Mouse (Mus musculus): ENCODE results near the gene Mrfap1.

Mrfap1 gene

DNA sequence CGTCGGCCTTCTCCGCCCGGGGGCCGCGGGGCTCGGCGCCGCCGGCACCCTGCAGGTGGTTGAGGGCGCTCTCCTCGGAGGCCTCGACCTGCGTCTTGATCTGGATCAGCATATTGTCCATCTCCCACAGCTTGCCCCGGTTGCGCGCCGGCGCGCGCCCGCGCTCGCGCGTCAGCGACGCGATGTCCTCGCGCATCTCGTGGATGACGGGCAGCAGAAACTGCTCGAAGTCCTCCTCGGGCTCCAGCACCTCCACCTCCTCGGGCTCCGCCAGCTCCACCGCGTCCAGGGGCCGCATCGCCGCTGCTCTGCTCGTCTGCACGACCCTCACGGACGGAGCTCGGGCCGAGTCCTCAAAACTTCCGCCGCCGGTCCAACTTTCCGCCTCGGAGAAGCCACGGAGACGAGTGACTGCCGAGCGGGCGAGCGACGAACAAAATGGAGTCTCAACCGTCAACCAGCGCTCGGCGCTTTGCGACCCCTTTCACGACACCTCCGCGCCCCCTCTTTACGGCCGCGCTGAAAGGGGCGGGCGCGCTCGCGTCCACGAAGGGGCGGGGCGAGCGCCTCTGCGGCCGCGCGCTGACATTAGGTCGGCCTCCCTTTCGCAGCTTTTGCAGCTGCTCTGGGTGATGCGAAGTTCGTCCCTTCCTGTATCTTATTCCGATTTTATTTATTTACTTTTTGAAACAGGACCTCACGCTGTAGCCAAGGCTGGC is at the start of gene Mrfap1:
Gene Mrfap1 (minus strand): TSS at position 477 of the 719 bp plus-strand sequence.
- peak; percentile 92 for DNase-seq (ENCODE audit: low read depth, low spot score)

- DNase-seq (ENCODE audit: low read depth, low spot score), result no peak
These were observed 47.9 kb upstream of the Mrfap1 start for GRCm38 (mm10) chr5:36844490-36844889.

GRCm38 (mm10) chr5:36841701-36842100 is 45.1 kb upstream of the Mrfap1 start:
- DNase-seq (ENCODE audit: low read depth, low spot score), result no peak

DNA sequence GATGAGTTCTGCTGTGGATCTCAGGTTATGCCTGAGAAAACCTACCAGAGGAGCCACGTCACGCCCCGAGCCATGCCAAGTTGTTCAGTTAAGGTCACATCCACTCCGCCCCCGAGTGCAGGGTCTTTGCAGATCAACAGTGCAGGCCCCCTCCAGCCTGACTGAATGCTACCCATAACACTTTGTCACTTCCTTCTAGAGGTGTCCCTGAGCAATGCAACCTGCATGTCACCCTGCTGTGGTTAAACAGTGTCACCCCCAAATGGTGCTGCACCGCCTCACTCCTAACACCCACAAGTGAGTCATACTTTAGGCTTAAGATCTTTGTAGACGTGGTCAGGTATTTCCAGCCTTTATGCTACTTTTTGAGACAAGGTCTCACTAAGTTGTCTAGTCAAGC is 43.5 kb upstream of the Mrfap1 start:
- DNase-seq (ENCODE audit: low read depth, low spot score), result no peak

- no peak for DNase-seq (ENCODE audit: low read depth, low spot score)
These were observed 43.0 kb upstream of the Mrfap1 start for GRCm38 (mm10) chr5:36839602-36840001.

DNA sequence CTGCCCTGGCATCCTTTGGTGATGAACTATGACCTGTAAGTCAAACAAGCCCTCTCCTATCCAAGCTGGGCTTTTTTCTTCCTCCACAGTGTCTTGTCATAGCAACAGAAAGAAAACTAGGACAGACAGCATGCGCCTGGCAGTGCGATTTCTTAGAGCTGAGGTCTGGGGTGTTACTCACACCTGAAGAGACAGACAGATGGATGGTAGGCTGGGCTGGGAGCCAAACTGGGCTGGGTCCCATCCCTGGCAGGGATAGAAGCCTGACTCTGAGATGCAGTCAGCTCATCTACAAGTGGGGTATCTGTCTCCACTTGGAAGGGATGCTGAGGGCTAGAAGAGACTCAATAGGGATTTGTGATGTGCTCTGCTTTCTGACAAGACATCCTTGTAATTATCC is 42.5 kb upstream of the Mrfap1 start:
- DNase-seq (ENCODE audit: low read depth, low spot score), result no peak

DNA sequence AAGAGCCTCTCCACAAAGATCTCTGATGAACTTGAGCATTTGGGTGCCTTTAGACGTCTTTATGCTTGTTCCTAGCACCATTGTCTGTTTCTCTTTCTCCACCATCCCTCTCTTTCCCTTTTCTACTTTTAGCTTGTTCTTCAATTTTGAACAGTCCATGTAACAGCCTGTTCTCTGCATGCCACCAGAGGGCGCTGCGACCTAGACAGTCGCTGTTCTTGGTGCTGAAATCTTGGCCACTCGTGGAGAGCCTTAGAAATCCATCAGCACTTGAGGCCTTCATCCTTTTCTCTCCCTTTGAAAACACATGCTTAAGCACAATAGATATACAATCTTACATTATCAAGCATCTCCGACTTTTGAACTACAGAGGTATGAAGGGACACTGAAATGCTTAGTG is 39.4 kb upstream of the Mrfap1 start:
- DNase-seq (ENCODE audit: low read depth, low spot score), result peak; percentile 60

DNA sequence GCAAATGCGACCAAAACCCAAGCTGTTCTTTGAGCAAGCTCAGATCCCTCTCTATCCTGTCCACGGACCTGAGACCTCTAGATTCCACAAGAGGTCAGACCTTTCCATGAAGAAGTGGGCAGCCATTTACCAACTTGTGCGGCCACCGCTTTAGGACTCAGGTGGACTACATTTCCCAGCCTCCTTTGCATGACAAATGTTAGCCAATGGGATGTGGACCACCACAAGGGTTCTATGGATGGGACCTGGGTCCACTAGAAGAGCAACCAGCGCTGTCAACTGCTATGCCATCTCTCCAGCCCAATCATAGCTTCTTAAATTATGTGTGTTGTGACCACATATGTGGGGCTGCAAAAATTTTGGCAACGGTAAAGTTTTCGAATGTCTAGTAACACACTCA is 34.7 kb upstream of the Mrfap1 start:
- DNase-seq (ENCODE audit: low read depth, low spot score), result no peak

DNA sequence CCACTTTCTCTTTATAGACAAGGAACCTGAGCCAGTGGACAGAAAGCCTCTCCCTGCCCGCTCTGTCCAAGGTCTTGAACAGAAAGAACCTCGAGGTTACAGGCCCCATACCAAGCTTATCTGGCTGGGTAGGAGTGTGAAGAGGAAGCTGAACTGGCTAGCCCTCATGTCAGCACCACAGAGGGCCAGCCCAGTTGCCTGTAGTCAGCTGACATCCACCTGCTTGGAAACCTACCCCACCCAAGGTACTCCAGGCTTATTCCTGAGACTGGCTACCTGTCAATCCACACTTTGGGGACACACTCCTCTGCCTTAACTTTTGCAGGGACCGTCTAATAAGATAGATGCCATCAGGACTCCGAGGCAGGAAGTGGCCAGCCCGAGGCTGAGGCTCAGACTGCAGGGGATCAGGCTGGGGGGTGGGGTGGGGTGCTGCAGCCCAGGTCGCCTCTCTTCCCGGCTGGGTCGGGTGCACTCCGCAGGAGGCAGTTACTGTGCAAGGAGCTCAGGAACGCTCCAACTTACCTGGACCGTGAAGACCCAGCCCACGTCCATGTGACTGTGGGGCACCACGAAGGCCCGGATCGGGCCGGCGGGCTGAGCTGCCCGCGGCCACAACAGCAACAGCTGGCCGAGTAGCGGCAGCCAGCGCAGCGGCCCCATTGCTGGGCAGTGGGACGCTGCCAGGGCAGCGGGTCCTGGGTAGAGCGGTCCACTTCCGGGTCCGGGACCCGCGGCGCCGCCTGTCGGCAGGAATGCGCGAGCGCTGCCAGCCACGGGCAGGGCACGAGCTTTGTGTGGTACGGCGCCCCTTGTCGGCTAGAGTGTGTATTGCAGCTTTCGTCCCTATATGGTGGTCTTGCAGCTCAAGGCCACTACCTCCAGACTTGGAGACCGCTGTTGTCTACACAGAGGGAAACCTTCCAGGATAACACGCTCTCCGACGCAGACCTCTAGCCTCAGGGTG is 33.6 kb upstream of the Mrfap1 start, which contains the start of gene Man2b2:
Gene Man2b2 (minus strand): TSS at position 741 of the 967 bp plus-strand sequence.
- peak; percentile 84 for DNase-seq (ENCODE audit: low read depth, low spot score)

- no peak for DNase-seq (ENCODE audit: low read depth, low spot score)
These were observed 32.5 kb upstream of the Mrfap1 start for GRCm38 (mm10) chr5:36829098-36829497.

GRCm38 (mm10) chr5:36822907-36823306 is 26.3 kb upstream of the Mrfap1 start:
- no peak for DNase-seq (ENCODE audit: low read depth, low spot score)

DNA sequence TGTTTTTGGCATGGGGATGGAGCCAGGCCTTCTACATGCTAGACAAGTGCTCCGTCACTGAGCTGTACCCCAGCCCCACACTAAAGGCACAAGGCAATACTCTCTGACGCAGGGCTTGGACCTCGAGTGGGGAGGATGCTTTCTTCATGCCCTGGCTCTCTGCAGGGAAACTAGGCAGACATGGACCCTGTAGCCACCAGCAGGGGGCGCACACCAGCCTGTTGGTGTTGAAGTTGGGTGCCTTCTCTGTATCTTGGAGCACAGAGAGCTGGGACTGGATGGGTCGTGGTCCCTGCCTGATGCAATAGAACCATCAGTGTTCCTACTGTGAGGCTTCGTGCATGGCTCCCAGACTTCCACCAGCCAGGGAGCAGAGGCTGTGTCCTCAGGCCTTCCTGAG is 23.6 kb upstream of the Mrfap1 start:
- no peak for DNase-seq (ENCODE audit: low read depth, low spot score)

- DNase-seq (ENCODE audit: low read depth, low spot score), result no peak
These were observed 23.2 kb upstream of the Mrfap1 start for GRCm38 (mm10) chr5:36819742-36820141.

GRCm38 (mm10) chr5:36817738-36818137 is 21.2 kb upstream of the Mrfap1 start:
- no peak for DNase-seq (ENCODE audit: low read depth, low spot score)

DNA sequence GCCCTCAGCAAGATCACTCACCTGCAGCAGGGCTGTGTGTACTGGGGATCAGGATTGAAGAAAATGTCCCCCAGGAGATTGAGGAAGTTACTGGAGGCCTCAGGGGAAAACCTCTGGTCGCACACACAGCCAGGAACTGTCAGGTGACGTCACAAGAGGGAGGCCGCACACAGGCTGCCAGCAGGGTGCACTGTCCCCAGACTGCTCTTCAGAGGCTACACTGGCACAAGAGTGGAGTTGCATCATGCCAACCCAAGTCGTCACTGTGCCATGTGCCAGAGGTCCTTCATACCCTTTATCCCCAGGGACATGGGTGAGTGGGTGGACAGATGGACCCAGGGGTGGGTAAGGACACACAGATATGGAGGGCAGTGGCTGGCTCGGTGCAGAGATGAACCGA is 18.0 kb upstream of the Mrfap1 start:
- no peak for DNase-seq (ENCODE audit: low read depth, low spot score)

DNA sequence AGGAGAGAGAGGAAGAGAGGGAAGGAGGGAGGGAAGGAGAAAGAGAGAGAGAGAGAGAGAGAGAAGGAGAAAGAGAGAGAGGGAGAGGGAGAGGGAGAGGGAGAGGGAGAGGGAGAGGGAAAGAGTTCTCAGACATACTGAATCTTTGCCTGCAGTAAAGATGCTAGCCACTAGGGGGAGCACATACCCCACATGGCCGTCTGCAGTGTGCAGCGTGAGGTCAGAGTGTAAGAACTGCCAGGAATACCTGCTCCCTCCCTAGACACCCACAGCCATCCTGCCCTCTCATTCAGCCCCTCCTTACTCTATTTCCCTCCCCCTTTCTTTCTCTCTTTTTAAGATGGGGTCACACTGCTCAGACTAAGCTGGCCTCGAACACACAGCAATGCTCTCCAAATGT is 14.8 kb upstream of the Mrfap1 start:
- DNase-seq (ENCODE audit: low read depth, low spot score), result peak; percentile 54

GRCm38 (mm10) chr5:36810634-36811033 is 14.1 kb upstream of the Mrfap1 start:
- DNase-seq (ENCODE audit: low read depth, low spot score), result no peak

DNA sequence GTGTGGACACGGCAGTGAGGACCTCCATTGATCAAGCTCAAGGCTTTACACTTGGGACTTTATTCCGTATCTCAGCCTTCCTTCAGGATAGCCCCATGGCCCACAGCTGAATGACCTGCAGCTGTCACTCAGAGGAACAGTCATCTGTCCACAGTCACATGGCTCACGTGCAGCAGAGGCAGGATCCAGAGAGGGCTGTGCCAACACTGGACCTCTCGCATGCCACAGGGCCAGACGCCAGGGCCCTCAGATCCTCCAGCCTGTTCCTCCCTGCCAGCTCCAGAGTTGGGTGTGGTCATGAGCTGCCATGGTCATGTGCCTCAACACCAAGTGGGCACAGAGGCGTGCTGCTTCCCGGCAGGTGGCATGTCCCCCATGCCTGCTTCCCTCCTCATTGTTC is 12.6 kb upstream of the Mrfap1 start:
- no peak for DNase-seq (ENCODE audit: low read depth, low spot score)

GRCm38 (mm10) chr5:36807106-36807505 is 10.5 kb upstream of the Mrfap1 start:
- DNase-seq (ENCODE audit: low read depth, low spot score), result no peak

GRCm38 (mm10) chr5:36797291-36797690 is 719 bp upstream of the Mrfap1 start:
- DNase-seq (ENCODE audit: low read depth, low spot score), result no peak

DNA sequence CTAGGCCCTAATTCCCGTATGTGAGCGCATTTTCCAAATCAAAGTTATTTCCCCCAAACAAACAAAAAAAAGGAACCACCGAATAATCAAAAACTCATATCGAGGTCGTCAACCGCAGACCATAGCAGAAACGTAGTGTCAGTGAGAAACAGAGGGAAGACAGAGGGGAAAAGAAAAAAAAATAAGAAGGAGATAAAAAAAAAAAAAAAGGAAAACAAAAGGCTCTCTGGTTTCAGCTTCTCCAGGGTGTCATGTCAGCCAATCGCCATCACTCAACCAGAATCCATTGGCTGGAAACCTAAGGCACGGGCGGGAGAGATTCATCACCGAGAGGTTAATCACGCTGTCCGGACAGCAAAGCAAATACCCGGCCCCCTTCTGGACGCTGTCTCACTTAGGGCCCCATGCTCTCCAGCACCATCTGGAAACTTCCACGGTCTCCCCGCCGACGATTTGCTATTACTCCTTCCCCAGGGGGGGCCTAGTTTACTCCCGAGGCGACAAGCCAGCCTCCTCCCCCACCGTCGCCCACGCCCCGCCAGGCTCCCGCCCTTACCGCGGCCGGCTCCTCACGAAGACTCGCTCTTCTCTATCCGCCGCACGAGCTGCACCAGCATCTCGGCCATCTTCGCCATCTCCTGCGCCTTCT is 801 bp downstream of the Mrfap1 start:
- DNase-seq (ENCODE audit: low read depth, low spot score), result peak; percentile 23

DNA sequence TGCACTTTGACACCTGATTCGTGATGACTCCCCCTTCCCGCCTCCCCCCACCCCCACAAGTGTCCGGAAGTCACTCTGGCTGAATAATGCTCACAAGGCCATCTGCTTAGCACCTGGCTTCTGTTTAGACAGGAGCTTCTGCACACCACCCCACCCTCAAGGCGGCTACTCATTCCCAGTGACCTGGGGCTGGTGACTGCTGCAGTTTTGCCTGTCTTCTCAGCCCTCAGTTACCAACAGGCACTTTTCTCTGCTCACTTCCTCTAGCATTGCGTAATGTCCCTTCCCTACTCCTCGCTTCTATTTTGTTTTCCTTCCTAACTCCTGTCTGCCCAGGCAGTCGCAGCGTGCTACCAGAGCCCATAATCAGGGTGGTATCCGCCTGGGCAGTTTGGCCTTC is 4.7 kb downstream of the Mrfap1 start:
- DNase-seq (ENCODE audit: low read depth, low spot score), result no peak
